Mouse (Mus musculus): ENCODE measurements around the gene Rpl31. TPM values are rescaled to one million over a fixed set of nuclear protein-coding genes. Genes with fewer than 3 reads are reported as not detected.
A peak's percentile ranks its signal among the peaks of the same experiment; 100 is the strongest.

Gene Rpl31
- polyA plus RNA-seq, 1 experiment from 2014 or later, result 288 TPM

- Histone ChIP-seq H3K4me1 (replicated peaks; ENCODE audit: control insufficient read depth, insufficient read depth, low read length) (no peaks in the 10 kb centered on the region; the same call in 1 of the 2 replicates), H3K9me3 (ENCODE audit: control insufficient read depth, low read length) (no peaks in the 10 kb centered on the region), H3K4me2 (ENCODE audit: low read length) (no peak overlapping the region), H3K9ac (replicated peaks; ENCODE audit: low read depth, low read length) (no peak overlapping the region), H3K36me3 (ENCODE audit: control insufficient read depth, insufficient read depth) (no peaks in the 10 kb centered on the region), H3K27ac (ENCODE audit: low read length) (no peak overlapping the region), H3K4me3 (replicated peaks; ENCODE audit: low read length) (no peak overlapping the region), H3K27me3 (replicated peaks; ENCODE audit: control insufficient read depth, insufficient read depth, low read length) (no peaks in the 10 kb centered on the region)
- 88% methylated on average over 6 of the region's 6 CpGs for WGBS
- no peak for ATAC-seq
Observed at GRCm38 (mm10) chr1:39391652-39392051, 24.0 kb downstream of the Rpl31 start.

- Histone ChIP-seq H3K36me3 (ENCODE audit: control insufficient read depth, insufficient read depth) (no peaks in the 10 kb centered on the region), H3K27ac (ENCODE audit: low read length) (no peak overlapping the region), H3K9ac (replicated peaks; ENCODE audit: low read depth, low read length) (no peak overlapping the region), H3K4me3 (replicated peaks; ENCODE audit: low read length) (no peak overlapping the region), H3K4me2 (ENCODE audit: low read length) (no peak overlapping the region), H3K9me3 (ENCODE audit: control insufficient read depth, low read length) (no peaks in the 10 kb centered on the region), H3K27me3 (replicated peaks; ENCODE audit: control insufficient read depth, insufficient read depth, low read length) (no peaks in the 10 kb centered on the region), H3K4me1 (replicated peaks; ENCODE audit: control insufficient read depth, insufficient read depth, low read length) (no peaks in the 10 kb centered on the region; the same call in 1 of the 2 replicates)
- 50% methylated on average over 3 of the region's 3 CpGs for WGBS
- peak; percentile 58 for ATAC-seq
Observed at GRCm38 (mm10) chr1:39392189-39392588, 24.5 kb downstream of the Rpl31 start.

GRCm38 (mm10) chr1:39393217-39393867, 25.7 kb downstream of the Rpl31 start:
- Histone ChIP-seq H3K36me3 (ENCODE audit: control insufficient read depth, insufficient read depth) (no peaks in the 10 kb centered on the region; the same call in 1 of the 2 replicates), H3K4me3 (replicated peaks; ENCODE audit: low read length) (no peak overlapping the region), H3K9ac (replicated peaks; ENCODE audit: low read depth, low read length) (no peak overlapping the region), H3K27me3 (replicated peaks; ENCODE audit: control insufficient read depth, insufficient read depth, low read length) (no peaks in the 10 kb centered on the region), H3K27ac (ENCODE audit: low read length) (no peak overlapping the region), H3K4me1 (replicated peaks; ENCODE audit: control insufficient read depth, insufficient read depth, low read length) (no peaks in the 10 kb centered on the region), H3K9me3 (ENCODE audit: control insufficient read depth, low read length) (no peaks in the 10 kb centered on the region), H3K4me2 (ENCODE audit: low read length) (no peak overlapping the region)
- 91% methylated on average over 8 of the region's 8 CpGs for WGBS
- no peak for ATAC-seq

GRCm38 (mm10) chr1:39394096-39394495, 26.5 kb downstream of the Rpl31 start:
- no peak for ATAC-seq
- no peak overlapping the region for H3K4me3 ChIP-seq (replicated peaks; ENCODE audit: low read length)
- no peaks in the 10 kb centered on the region for H3K4me1 ChIP-seq (replicated peaks; ENCODE audit: control insufficient read depth, insufficient read depth, low read length)
- WGBS, result 80% methylated on average over 10 of the region's 10 CpGs
- H3K9me3 ChIP-seq (ENCODE audit: control insufficient read depth, low read length), result no peaks in the 10 kb centered on the region
- H3K27me3 ChIP-seq (replicated peaks; ENCODE audit: control insufficient read depth, insufficient read depth, low read length), result no peaks in the 10 kb centered on the region
- no peaks in the 10 kb centered on the region; the same call in 1 of the 2 replicates for H3K36me3 ChIP-seq (ENCODE audit: control insufficient read depth, insufficient read depth)
- no peak overlapping the region for H3K9ac ChIP-seq (replicated peaks; ENCODE audit: low read depth, low read length)
- no peak overlapping the region for H3K27ac ChIP-seq (ENCODE audit: low read length)
- H3K4me2 ChIP-seq (ENCODE audit: low read length), result no peak overlapping the region

- 86% methylated on average over 3 of the region's 3 CpGs for WGBS
- Histone ChIP-seq H3K4me1 (replicated peaks; ENCODE audit: control insufficient read depth, insufficient read depth, low read length) (no peaks in the 10 kb centered on the region), H3K9me3 (ENCODE audit: control insufficient read depth, low read length) (no peaks in the 10 kb centered on the region), H3K4me3 (replicated peaks; ENCODE audit: low read length) (no peak overlapping the region), H3K4me2 (ENCODE audit: low read length) (no peak overlapping the region), H3K27ac (ENCODE audit: low read length) (no peak overlapping the region), H3K36me3 (ENCODE audit: control insufficient read depth, insufficient read depth) (no peaks in the 10 kb centered on the region; the same call in 1 of the 2 replicates), H3K9ac (replicated peaks; ENCODE audit: low read depth, low read length) (no peak overlapping the region), H3K27me3 (replicated peaks; ENCODE audit: control insufficient read depth, insufficient read depth, low read length) (no peaks in the 10 kb centered on the region)
- ATAC-seq, result no peak
Observed at GRCm38 (mm10) chr1:39394650-39395049, 27.0 kb downstream of the Rpl31 start.

- Histone ChIP-seq H3K27ac (ENCODE audit: low read length) (no peak overlapping the region), H3K9me3 (ENCODE audit: control insufficient read depth, low read length) (no peaks in the 10 kb centered on the region), H3K36me3 (ENCODE audit: control insufficient read depth, insufficient read depth) (no peaks in the 10 kb centered on the region; the same call in 1 of the 2 replicates), H3K27me3 (replicated peaks; ENCODE audit: control insufficient read depth, insufficient read depth, low read length) (no peaks in the 10 kb centered on the region), H3K4me2 (ENCODE audit: low read length) (no peak overlapping the region), H3K4me3 (replicated peaks; ENCODE audit: low read length) (no peak overlapping the region), H3K9ac (replicated peaks; ENCODE audit: low read depth, low read length) (no peak overlapping the region), H3K4me1 (replicated peaks; ENCODE audit: control insufficient read depth, insufficient read depth, low read length) (no peaks in the 10 kb centered on the region)
- ATAC-seq, result no peak
- 80% methylated on average over 4 of the region's 4 CpGs for WGBS
Observed at GRCm38 (mm10) chr1:39396347-39396746, 28.7 kb downstream of the Rpl31 start.

- ATAC-seq, result no peak
- Histone ChIP-seq H3K4me3 (replicated peaks; ENCODE audit: low read length) (no peak overlapping the region), H3K4me1 (replicated peaks; ENCODE audit: control insufficient read depth, insufficient read depth, low read length) (no peaks in the 10 kb centered on the region), H3K9ac (replicated peaks; ENCODE audit: low read depth, low read length) (no peak overlapping the region), H3K36me3 (ENCODE audit: control insufficient read depth, insufficient read depth) (no peaks in the 10 kb centered on the region; the same call in 1 of the 2 replicates), H3K27ac (ENCODE audit: low read length) (no peak overlapping the region), H3K27me3 (replicated peaks; ENCODE audit: control insufficient read depth, insufficient read depth, low read length) (no peaks in the 10 kb centered on the region), H3K9me3 (ENCODE audit: control insufficient read depth, low read length) (no peaks in the 10 kb centered on the region), H3K4me2 (ENCODE audit: low read length) (no peak overlapping the region)
- WGBS, result 90% methylated on average over 6 of the region's 6 CpGs
Observed at GRCm38 (mm10) chr1:39398284-39398683, 30.6 kb downstream of the Rpl31 start.

- no peaks in the 10 kb centered on the region for H3K9me3 ChIP-seq (ENCODE audit: control insufficient read depth, low read length)
- no peak for ATAC-seq
- no peak overlapping the region for H3K4me2 ChIP-seq (ENCODE audit: low read length)
- no peak overlapping the region for H3K4me3 ChIP-seq (replicated peaks; ENCODE audit: low read length)
- no peaks in the 10 kb centered on the region; the same call in 1 of the 2 replicates for H3K36me3 ChIP-seq (ENCODE audit: control insufficient read depth, insufficient read depth)
- 89% methylated on average over 4 of the region's 4 CpGs for WGBS
- no peaks in the 10 kb centered on the region for H3K27me3 ChIP-seq (replicated peaks; ENCODE audit: control insufficient read depth, insufficient read depth, low read length)
- no peak overlapping the region for H3K27ac ChIP-seq (ENCODE audit: low read length)
- H3K9ac ChIP-seq (replicated peaks; ENCODE audit: low read depth, low read length), result no peak overlapping the region
- no peaks in the 10 kb centered on the region for H3K4me1 ChIP-seq (replicated peaks; ENCODE audit: control insufficient read depth, insufficient read depth, low read length)
Observed at GRCm38 (mm10) chr1:39399228-39399627, 31.6 kb downstream of the Rpl31 start.

- Histone ChIP-seq H3K4me1 (replicated peaks; ENCODE audit: control insufficient read depth, insufficient read depth, low read length) (no peaks in the 10 kb centered on the region), H3K9me3 (ENCODE audit: control insufficient read depth, low read length) (no peaks in the 10 kb centered on the region), H3K27ac (ENCODE audit: low read length) (no peak overlapping the region), H3K36me3 (ENCODE audit: control insufficient read depth, insufficient read depth) (no peaks in the 10 kb centered on the region; the same call in 1 of the 2 replicates), H3K9ac (replicated peaks; ENCODE audit: low read depth, low read length) (no peak overlapping the region), H3K4me2 (ENCODE audit: low read length) (no peak overlapping the region), H3K27me3 (replicated peaks; ENCODE audit: control insufficient read depth, insufficient read depth, low read length) (no peaks in the 10 kb centered on the region), H3K4me3 (replicated peaks; ENCODE audit: low read length) (no peak overlapping the region)
- ATAC-seq, result no peak
- WGBS, result 96% methylated on average over 3 of the region's 3 CpGs
Observed at GRCm38 (mm10) chr1:39400173-39400572, 32.5 kb downstream of the Rpl31 start.

Data from forebrain, embryonic 16.5 days (tissue).